Mouse (Mus musculus) left cerebral cortex, adult 9 months (tissue): ENCODE measurements around the gene Trim9.

ENCODE experiments used
- DNase-seq, 2 experiments: peaks; one replicate each; pipeline ENCODE4 v3.0.0; 2022; ENCODE audit warnings: low spot score in 2 of 2

Trim9 gene

GRCm38 (mm10) chr12:70325826-70326225, 21.6 kb downstream of the Trim9 start:
- no peak for DNase-seq

GRCm38 (mm10) chr12:70322790-70323189, 24.6 kb downstream of the Trim9 start:
- DNase-seq = no peak

- DNase-seq = no peak
These were observed 31.3 kb downstream of the Trim9 start for GRCm38 (mm10) chr12:70316147-70316546.

DNA sequence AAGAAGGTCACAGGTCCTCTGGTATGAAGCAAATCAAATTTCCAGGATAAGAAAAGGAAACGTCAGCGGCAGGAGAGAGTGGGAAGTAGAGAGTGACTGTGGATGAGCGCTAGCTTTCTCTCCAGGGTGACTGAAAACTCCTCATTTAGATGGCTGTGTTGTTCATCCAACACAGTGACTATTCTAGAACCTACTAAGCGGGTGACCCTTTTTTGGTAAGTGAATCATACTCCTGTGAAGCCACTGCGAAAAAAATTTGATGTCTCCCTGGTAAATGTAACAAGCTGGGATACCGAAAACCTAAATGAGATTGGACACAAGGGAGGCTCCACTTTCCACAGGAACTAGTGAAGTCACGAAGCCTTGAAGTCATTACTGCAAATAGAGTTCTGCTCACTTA, 39.5 kb downstream of the Trim9 start:
- DNase-seq = no peak

GRCm38 (mm10) chr12:70307062-70307461, 40.4 kb downstream of the Trim9 start:
- no peak for DNase-seq

DNA sequence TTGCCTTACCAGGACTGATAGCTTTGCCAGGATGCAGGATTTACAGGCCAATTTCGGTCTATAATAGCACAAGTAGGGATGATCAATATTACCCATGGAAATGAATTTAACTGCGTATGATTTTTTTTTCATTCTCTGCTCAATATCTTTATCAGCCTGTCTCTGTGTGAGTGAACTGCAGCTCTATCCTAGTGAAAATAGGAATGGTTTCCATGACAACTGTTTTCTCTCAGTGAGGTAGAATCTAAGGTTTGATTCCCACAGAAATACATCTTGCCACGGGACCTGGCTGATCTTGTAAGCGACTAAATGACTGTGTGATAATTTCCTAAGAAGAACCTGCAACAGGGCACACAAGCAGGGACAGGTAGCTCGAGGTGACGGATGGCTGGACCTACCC, 43.4 kb downstream of the Trim9 start:
- no peak for DNase-seq

GRCm38 (mm10) chr12:70303525-70303924, 43.9 kb downstream of the Trim9 start:
- DNase-seq = no peak

DNA sequence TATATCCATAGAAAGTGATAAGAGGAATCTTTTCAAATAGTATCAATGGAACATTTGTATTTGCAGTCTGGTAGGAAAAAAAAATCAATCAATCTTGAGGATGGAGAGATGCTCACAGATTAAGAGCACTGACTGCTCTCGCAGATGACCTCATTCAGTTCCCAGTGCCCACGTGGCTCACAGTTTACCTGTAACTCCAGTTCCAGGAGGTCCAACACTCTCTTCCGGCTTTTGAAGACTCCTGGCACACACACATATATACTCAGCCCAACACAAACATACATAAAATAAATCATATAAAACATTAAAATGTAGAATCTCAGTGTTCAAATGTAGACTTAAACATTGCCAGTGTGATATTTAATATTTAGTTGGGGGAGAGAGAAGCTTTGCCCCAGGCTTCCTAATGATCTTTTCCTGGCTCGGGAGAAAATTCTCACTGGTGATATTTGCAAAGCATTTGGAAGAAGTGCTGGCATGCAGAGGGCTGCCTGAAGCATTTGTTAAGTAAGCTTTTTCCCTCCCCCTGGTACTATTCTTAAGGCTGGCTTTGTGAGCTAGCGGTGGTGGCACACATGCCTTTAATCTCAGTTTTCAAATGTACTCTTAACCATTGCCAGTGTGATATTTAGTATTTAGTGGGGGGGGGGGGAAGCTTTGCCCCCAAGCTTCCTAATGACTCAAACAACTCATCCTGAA, 45.2 kb downstream of the Trim9 start:
- DNase-seq = no peak

GRCm38 (mm10) chr12:70293927-70294684, 53.3 kb downstream of the Trim9 start:
- DNase-seq = no peak

- DNase-seq = no peak
These were observed 54.1 kb downstream of the Trim9 start for GRCm38 (mm10) chr12:70293165-70293926.

DNA sequence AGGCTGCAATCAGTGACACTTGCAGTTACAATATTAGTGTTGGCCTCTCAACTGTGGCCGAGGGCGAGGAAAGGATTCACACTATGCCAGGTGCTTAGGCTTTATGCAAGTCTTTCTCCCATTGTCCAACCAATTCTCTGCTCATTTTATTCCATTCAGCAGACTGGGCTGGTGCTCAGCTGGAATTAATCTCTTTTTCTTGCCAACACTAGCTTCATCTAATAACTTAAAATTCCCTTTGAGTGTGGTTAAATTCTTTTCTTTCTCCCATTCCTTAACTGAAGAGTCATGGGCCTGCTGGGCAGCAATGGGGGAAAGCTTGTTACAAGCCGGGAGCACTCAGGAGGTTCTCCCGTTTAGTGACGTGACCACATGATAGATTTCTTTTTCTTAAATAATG, 61.9 kb downstream of the Trim9 start:
- DNase-seq = no peak

GRCm38 (mm10) chr12:70284979-70285378, 62.4 kb downstream of the Trim9 start:
- DNase-seq = no peak

DNA sequence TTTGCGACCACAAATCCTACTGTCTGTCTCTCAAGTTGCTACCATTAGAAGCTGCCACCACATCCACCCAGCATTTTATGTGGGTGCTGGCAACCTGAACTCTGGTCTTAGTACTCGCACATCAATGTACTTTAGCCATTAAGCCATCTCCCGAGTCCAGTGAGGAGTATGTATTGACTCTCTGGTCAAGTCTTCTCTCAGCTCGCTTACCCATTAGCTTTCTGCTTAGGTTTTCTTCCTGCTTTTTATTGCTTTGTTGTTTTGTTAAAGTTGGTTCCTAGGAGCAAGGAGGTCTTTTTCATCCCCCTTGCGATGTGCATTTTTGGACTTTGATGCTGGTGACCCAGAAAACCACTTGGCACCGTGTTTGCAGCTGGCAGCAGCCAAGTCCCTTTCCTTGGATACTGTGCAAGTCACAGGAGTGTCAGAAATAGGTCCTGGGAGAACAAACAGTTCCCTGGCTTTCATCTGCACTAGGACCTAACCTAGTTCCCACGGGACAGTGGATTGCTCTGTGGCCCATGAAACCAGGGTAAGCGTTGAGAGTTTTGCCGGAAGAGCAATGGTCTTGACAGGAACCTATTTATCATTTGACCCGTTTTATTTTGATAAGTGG, 64.2 kb downstream of the Trim9 start:
- no peak for DNase-seq

DNA sequence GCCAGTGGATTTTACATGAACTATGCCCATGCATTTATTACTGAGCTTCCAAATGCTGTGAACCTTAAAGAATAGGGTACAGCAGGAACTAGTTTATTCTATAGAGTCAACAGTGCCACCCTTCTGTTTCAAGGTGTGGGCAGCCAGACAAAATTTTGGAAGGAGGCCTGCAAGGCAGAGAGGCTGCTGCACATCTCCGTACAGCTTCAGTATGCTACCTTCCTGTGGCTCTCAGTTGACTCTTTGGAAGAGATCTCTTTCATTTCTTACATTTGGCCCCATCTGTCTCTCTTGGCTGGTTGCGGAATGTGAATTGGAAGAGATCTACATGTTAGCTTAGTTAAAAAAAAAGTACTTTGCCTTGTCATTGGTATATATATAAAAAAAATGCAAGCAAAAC, 66.5 kb downstream of the Trim9 start:
- DNase-seq = no peak

GRCm38 (mm10) chr12:70280381-70280780, 67.0 kb downstream of the Trim9 start:
- DNase-seq = no peak

DNA sequence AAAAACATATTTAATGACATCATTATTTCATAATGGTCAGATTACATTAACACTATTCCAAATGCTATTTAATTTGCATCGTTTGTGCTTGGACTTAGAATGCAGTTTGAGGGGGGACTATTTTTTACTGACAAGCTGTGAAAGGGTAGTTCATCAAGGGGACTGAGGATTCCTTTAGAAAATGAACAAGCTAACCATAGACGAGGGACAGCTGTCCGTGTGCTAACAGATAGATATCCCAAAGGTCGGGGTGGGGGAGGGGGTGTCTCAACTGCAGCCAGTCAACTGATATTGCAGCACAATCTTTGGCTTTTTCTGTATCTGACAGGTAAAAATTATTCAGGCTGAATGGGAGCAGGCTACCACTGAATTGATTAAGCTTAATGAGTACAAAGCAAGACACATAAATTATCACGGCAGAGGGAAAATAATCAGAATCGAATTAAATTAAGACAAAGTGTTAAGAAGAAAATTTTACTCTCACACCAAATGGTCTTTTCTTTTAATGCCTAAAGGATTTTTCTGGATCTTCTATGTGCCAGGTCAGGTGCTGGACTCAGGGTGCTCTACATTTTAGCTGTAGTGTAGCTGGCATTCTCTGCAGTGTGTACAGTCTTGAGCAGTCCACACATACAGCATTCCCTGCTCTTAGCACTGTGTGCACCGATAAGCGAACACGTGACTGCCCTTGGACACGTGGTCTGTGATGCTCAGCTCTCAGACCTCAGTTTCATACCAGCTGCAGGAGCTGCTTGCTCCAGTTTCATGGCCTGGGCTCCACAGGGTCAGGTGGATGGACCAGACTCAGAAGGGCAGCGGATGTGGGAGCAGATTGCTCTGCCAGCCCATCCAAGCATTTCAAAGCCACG, 70.1 kb downstream of the Trim9 start:
- no peak for DNase-seq

DNA sequence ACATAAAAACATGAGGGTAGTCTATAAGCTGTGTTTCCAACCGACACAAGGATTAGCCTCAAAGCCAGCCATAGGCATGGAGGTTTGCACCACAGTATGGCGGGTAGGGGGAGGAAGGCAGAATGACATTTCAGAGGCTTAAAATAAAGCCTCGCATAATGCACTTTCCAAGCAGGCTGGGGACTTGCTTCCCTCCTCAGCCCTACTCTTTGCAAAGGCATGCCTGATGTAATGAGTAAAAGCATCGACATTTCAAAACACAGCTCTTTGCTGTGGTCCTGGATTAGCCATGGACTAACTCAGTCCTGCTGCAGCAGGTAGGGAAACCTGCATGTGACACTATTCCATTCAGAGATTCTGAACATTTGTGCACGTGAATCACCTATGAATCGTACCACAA, 77.7 kb downstream of the Trim9 start:
- DNase-seq = no peak

GRCm38 (mm10) chr12:70267314-70267713, 80.1 kb downstream of the Trim9 start:
- DNase-seq = no peak

DNA sequence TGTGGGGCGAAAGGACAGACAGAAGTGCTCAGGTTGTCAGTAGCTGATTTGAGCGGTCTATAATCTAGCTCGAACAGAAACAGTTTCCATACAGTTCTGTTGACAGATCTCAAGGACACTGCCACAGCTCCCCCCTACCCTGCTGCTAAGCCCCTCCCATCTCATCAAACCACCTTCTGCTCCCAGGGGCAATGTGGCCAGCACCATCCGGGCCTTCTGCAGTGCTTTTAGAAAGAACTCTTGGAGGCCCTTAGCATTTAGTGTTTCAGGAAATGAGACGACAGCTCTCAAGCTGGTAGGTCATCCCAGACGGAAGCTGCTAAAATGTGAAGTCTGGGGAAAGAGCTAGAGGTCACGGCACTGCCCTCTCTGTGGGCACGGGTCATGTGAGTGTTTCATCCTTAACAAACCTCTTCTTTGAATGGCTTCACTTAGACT, 80.9 kb downstream of the Trim9 start:
- DNase-seq = no peak

DNA sequence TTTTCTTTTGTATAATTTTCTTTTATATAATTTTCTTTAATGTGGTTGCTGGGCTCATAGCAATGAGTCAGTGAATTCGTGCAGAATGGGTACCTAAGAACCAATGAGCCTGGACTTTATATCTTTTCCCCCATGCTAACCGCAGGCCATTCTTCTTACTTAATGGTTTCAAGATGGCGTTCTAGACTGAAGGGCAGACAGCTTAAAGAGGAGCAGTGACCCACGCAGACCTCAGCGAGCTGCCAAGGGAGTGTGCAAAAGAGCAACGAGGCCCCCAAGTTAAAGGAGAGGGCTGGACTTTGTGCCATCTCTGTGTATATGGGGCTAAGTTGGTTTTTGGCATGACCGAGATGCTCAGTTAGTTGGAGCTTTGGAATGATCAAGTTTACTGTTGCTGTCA, 83.7 kb downstream of the Trim9 start:
- DNase-seq = no peak

DNA sequence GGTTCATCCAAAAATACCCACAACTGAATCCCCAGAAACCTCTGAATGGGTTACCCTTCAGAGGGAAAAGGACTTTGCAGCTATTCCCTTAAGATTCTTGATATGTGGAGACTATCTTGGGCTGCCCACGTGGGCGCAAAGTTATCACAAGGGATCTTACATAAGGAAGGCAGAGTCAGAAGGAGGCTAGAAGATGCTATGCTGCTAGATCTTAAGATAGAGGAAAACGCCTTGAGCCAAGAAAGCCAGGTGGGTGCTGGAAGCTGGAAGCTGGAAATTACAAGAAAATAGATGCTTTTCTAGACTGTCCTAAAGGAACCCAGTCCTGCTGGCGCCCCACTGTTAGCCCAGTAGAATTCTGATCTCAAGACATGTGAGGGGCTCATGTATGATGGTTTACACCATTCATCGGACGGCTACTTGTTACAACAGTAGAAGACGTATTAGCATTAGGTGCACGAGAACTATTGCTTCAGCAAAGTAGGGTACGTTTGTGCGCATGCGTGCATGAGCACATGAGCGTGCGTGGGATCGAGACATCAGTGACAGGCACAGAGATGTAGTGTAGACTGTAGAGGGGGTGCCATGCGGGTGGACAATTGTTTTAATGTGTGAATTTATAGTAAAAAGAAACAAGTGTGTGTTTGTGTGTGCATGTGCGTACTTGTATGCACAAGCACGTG, 85.0 kb downstream of the Trim9 start:
- peak; percentile 71 to 85 for DNase-seq
